In genomic region chr7:3288976-3289970, GRCm38 (mm10) we compare ENCODE assay signal across 7 mouse cellular contexts. TPM values are rescaled to one million over a fixed set of nuclear protein-coding genes. Genes with fewer than 3 reads are reported as not detected.
DNase-seq lines count a peak whose midpoint lies in the region; ATAC-seq lines count a peak whose summit lies in the region.

Myadm (plus strand) TSS chr7:3289080.
Prkcg (plus strand) TSS chr7:3289179.

- peak within 1 kb of the TSS; percentile 76 for H3K9ac ChIP-seq in intestine, embryonic 16.5 days (ENCODE audit: low read depth, low read length)
- peak within 1 kb of the TSS; percentile 73 for H3K9ac ChIP-seq in limb, embryonic 11.5 days (ENCODE audit: low read length)
- H3K9ac ChIP-seq in midbrain, embryonic 11.5 days (ENCODE audit: low read length), result peak within 1 kb of the TSS; percentile 53

- H3K4me3 ChIP-seq in intestine, embryonic 16.5 days (ENCODE audit: low read length), result peak within 1 kb of the TSS; percentile 54
- H3K4me3 ChIP-seq in limb, embryonic 11.5 days (ENCODE audit: low read depth, low read length), result peak within 1 kb of the TSS; percentile 36
- H3K4me3 ChIP-seq in midbrain, embryonic 11.5 days (ENCODE audit: low read depth, low read length), result peak within 1 kb of the TSS; percentile 23

- DNase-seq in adrenal gland, adult 2 months, result peak; percentile 91
- peak; percentile 80 for DNase-seq in embryo, embryonic 10 days (ENCODE audit: low spot score)
- DNase-seq in limb, embryonic 11.5 days (ENCODE audit: low spot score), result peak; percentile 83
- DNase-seq in midbrain, embryonic 11.5 days (ENCODE audit: low spot score, missing footprints), result peak; percentile 95
- peak; percentile 76 to 81 for DNase-seq in spleen, adult 18-20 months

- no peaks in the 10 kb centered on the region for H3K27me3 ChIP-seq in intestine, embryonic 16.5 days (replicated peaks; ENCODE audit: control insufficient read depth, insufficient read depth, low read length)
- H3K27me3 ChIP-seq in limb, embryonic 11.5 days (ENCODE audit: control insufficient read depth, insufficient read depth, low read length), result no peaks in the 10 kb centered on the region
- no peaks in the 10 kb centered on the region for H3K27me3 ChIP-seq in midbrain, embryonic 11.5 days (ENCODE audit: control insufficient read depth, insufficient read depth, low read length)

- peaks cover 23% of the 10 kb centered on the region for H3K4me1 ChIP-seq in intestine, embryonic 16.5 days (ENCODE audit: control insufficient read depth, insufficient read depth, low read length)
- H3K4me1 ChIP-seq in limb, embryonic 11.5 days (ENCODE audit: control insufficient read depth, insufficient read depth, low read length), result peaks cover 4% of the 10 kb centered on the region; the same call in 1 of the 2 replicates
- peaks cover 20% of the 10 kb centered on the region for H3K4me1 ChIP-seq in midbrain, embryonic 11.5 days (ENCODE audit: control insufficient read depth, insufficient read depth, low read length)

- H3K9me3 ChIP-seq in intestine, embryonic 16.5 days (ENCODE audit: control insufficient read depth, low read length), result no peaks in the 10 kb centered on the region
- H3K9me3 ChIP-seq in limb, embryonic 11.5 days (ENCODE audit: control insufficient read depth, low read length), result no peaks in the 10 kb centered on the region; the same call in 1 of the 2 replicates
- H3K9me3 ChIP-seq in midbrain, embryonic 11.5 days (ENCODE audit: control insufficient read depth, low read length), result no peaks in the 10 kb centered on the region

- peak; percentile 44 for ATAC-seq in granulocyte monocyte progenitor cell, adult 5-6 weeks (replicated peaks; ENCODE audit: poor library complexity, severe bottlenecking)
- ATAC-seq in intestine, embryonic 16.5 days, result peak; percentile 52
- peak; percentile 41 for ATAC-seq in limb, embryonic 11.5 days (ENCODE audit: insufficient number of reproducible peaks, low FRiP score, low TSS enrichment, low read depth)
- peak; percentile 47 for ATAC-seq in midbrain, embryonic 11.5 days (ENCODE audit: low FRiP score)

- H3K36me3 ChIP-seq in intestine, embryonic 16.5 days (ENCODE audit: control insufficient read depth, insufficient read depth, low read length), result 0 out of 2 replicates have a peak, but pooled peaks cover 4% of the 10 kb centered on the region
- no peaks in the 10 kb centered on the region for H3K36me3 ChIP-seq in limb, embryonic 11.5 days (ENCODE audit: control insufficient read depth, insufficient read depth, low read length)
- H3K36me3 ChIP-seq in midbrain, embryonic 11.5 days (ENCODE audit: control insufficient read depth, insufficient read depth, low read length), result no peaks in the 10 kb centered on the region

- H3K27ac ChIP-seq in intestine, embryonic 16.5 days (ENCODE audit: low read length), result peak within 1 kb of the TSS; percentile 94
- peak within 1 kb of the TSS; percentile 68 for H3K27ac ChIP-seq in limb, embryonic 11.5 days (replicated peaks; ENCODE audit: low read depth, low read length)
- H3K27ac ChIP-seq in midbrain, embryonic 11.5 days (ENCODE audit: low read depth, low read length), result peak within 1 kb of the TSS; percentile 59

- peak within 1 kb of the TSS; percentile 69 for H3K4me2 ChIP-seq in intestine, embryonic 16.5 days (ENCODE audit: low read depth, low read length)
- H3K4me2 ChIP-seq in limb, embryonic 11.5 days (ENCODE audit: low read depth, severe bottlenecking), result peak within 1 kb of the TSS; percentile 52
- H3K4me2 ChIP-seq in midbrain, embryonic 11.5 days, result peak within 1 kb of the TSS; percentile 35

- 2% methylated on average over 30 of the region's 30 CpGs for WGBS in intestine, embryonic 16.5 days
- WGBS in limb, embryonic 11.5 days, result 2% methylated on average over 30 of the region's 30 CpGs
- WGBS in midbrain, embryonic 11.5 days, result 2% methylated on average over 30 of the region's 30 CpGs

RNA-seq across cellular contexts. Expression of gene Myadm, which starts in this region (rescaled TPM):
- 10 to 100 TPM; 65.1 to 90.8 TPM for total RNA-seq in adrenal gland, adult 2 months (2021)
- 199 and 200 TPM in 2 replicates for polyA plus RNA-seq in adrenal gland, adult 2 months (2012; rRNA removed)
- total RNA-seq in granulocyte monocyte progenitor cell, adult 5-6 weeks (2014; fragmentation: Nextera tagmentation), result 14.0 TPM in 2 replicates
- total RNA-seq in granulocyte monocyte progenitor cell, adult 5-6 weeks (2017), result 3.2 and 3.7 TPM in 2 replicates
- 141 and 148 TPM in 2 replicates for polyA plus RNA-seq in intestine, embryonic 16.5 days (2015; fragmentation: Nextera tagmentation; extraction: Ambion mirVana)
- polyA plus RNA-seq in limb, embryonic 11.5 days (2014; fragmentation: Nextera tagmentation; extraction: Ambion mirVana), result 37.7 and 40.2 TPM in 2 replicates
- 38.1 and 41.2 TPM in 2 replicates for polyA plus RNA-seq in midbrain, embryonic 11.5 days (2014; fragmentation: Nextera tagmentation; extraction: Ambion mirVana)

RNA-seq across cellular contexts. Expression of gene Prkcg, which starts in this region (rescaled TPM):
- total RNA-seq in adrenal gland, adult 2 months (2021), result 1 to 10 TPM in 1 of 2 experiments, under 1 TPM in 1; 0.32 to 1.5 TPM
- 1.5 and 1.6 TPM in 2 replicates for polyA plus RNA-seq in adrenal gland, adult 2 months (2012; rRNA removed)
- not detected in 2 replicates for total RNA-seq in granulocyte monocyte progenitor cell, adult 5-6 weeks (2014; fragmentation: Nextera tagmentation)
- total RNA-seq in granulocyte monocyte progenitor cell, adult 5-6 weeks (2017), result not detected in 2 replicates
- 0.16 and 0.28 TPM in 2 replicates for polyA plus RNA-seq in intestine, embryonic 16.5 days (2015; fragmentation: Nextera tagmentation; extraction: Ambion mirVana)
- polyA plus RNA-seq in limb, embryonic 11.5 days (2014; fragmentation: Nextera tagmentation; extraction: Ambion mirVana), result 0.07 and 0.12 TPM in 2 replicates
- 0.31 and 0.77 TPM in 2 replicates for polyA plus RNA-seq in midbrain, embryonic 11.5 days (2014; fragmentation: Nextera tagmentation; extraction: Ambion mirVana)

Comparison
In these comparisons a context has a peak if more than half of its experiments do, and no peak if none do; other contexts are left out.
1. Peak in every context shown above with its lines: DNase-seq, ATAC-seq, H3K4me3 ChIP-seq and H3K27ac ChIP-seq.
2. RNA of gene Myadm (total RNA-seq): 65.1 to 90.8 TPM in adrenal gland, adult 2 months; 3.2 to 14.0 TPM in granulocyte monocyte progenitor cell, adult 5-6 weeks; every median in the first group is over 4 times any median in the second.